Mouse (Mus musculus) forebrain, embryonic 11.5 days (tissue): Measurements from ENCODE around the gene Srd5a1. TPM values are rescaled to one million over a fixed set of nuclear protein-coding genes. Genes with fewer than 3 reads are reported as not detected.
A peak's percentile ranks its signal among the peaks of the same experiment; 100 is the strongest.
"Not testable (repeated sequence)": the region's sequence is repeated elsewhere in the genome, so short reads cannot be mapped to it uniquely, and the experiment has no call there.

ENCODE experiments used
- ATAC-seq: fragments of 200-750 bp; cut with Nextera tagmentation; replicated peaks from 2 replicates; pipeline ENCODE4 v1.8.0; 2017; ENCODE audit warnings: moderate TSS enrichment; ENCODE audit not compliant: low FRiP score
- DNase-seq: peaks from one replicate; pipeline ENCODE4 v3.0.0-alpha.2; 2017; ENCODE audit warnings: low spot score
- H3K27ac ChIP-seq: fragments of 300-500 bp; sonication (generic); 2 replicates; pipeline ENCODE4 v1.5.1; 2014; ENCODE audit warnings: low read depth, low read length
- H3K27me3 ChIP-seq: fragments of 300-500 bp; sonication (generic); 2 replicates; pipeline ENCODE4 v1.6.1; 2014; ENCODE audit warnings: mild to moderate bottlenecking, low read length, mixed read lengths; ENCODE audit not compliant: control insufficient read depth, insufficient read depth
- H3K36me3 ChIP-seq: fragments of 300-500 bp; sonication (generic); 2 replicates; pipeline ENCODE4 v1.6.1; 2014; ENCODE audit warnings: mild to moderate bottlenecking, low read length, moderate library complexity, mixed read lengths; ENCODE audit not compliant: control insufficient read depth, insufficient read depth
- H3K4me1 ChIP-seq: fragments of 300-500 bp; sonication (generic); replicated peaks from 2 replicates; pipeline ENCODE4 v1.6.1; 2014; ENCODE audit warnings: low read length, mixed read lengths; ENCODE audit not compliant: control insufficient read depth, insufficient read depth
- H3K4me2 ChIP-seq: fragments of 300-500 bp; sonication (generic); 2 replicates; pipeline ENCODE4 v1.6.1; 2014; ENCODE audit warnings: low read depth, mild to moderate bottlenecking, low read length, moderate library complexity, mixed read lengths; ENCODE audit not compliant: severe bottlenecking
- H3K4me3 ChIP-seq: fragments of 300-500 bp; sonication (generic); 2 replicates; pipeline ENCODE4 v1.5.1; 2014; ENCODE audit warnings: low read depth, low read length
- H3K9ac ChIP-seq: fragments of 300-500 bp; sonication (generic); 2 replicates; pipeline ENCODE4 v1.6.1; 2014; ENCODE audit warnings: low read length
- H3K9me3 ChIP-seq: fragments of 300-500 bp; sonication (generic); 2 replicates; pipeline ENCODE4 v1.6.1; 2016; ENCODE audit warnings: low read length, mixed read lengths; ENCODE audit not compliant: control insufficient read depth
- WGBS: fragments of 180-500 bp; shearing (Covaris S2); extraction: QIAGEN DNeasy Blood & Tissue Kit; methylation state at CpG from one replicate; pipeline ENCODE4 v1.1.7; 2014; 5-methylcytosine and 5-hydroxymethylcytosine counted together
- polyA plus RNA-seq: library from polyadenylated mRNA; unstranded; fragments of >200 nt; fragmentation: Nextera tagmentation; extraction: Ambion mirVana; gene quantifications from 2 replicates; pipeline ENCODE4 v1.2.1, GENCODE M21; 2014

The Srd5a1 gene
- polyA plus RNA-seq, 1 experiment from 2014 or later: 23.7 TPM

- H3K9me3 ChIP-seq: no peaks in the 10 kb centered on the region
- DNase-seq: peak; percentile 59
- H3K4me2 ChIP-seq: peak overlapping the region; percentile 91
- H3K4me3 ChIP-seq: peak overlapping the region; percentile 83
- H3K27ac ChIP-seq: no peak overlapping the region
- H3K36me3 ChIP-seq: no peaks in the 10 kb centered on the region; the same call in 1 of the 2 replicates
- H3K27me3 ChIP-seq: no peaks in the 10 kb centered on the region
- peak overlapping the region; percentile 68 for H3K9ac ChIP-seq
- ATAC-seq: peak; percentile 43; the same call in 1 of the 2 replicates
- peaks cover 7% of the 10 kb centered on the region; the same call in 1 of the 2 replicates for H3K4me1 ChIP-seq
- under 1% methylated on average over 40 of the region's 40 CpGs for WGBS
Observed at GRCm38 (mm10) chr13:69610751-69611397, 368 bp downstream of the Srd5a1 start.

- H3K9me3 ChIP-seq: no peaks in the 10 kb centered on the region
- no peak overlapping the region for H3K9ac ChIP-seq
- H3K4me2 ChIP-seq: no peak overlapping the region
- WGBS: 91% methylated on average over 8 of the region's 8 CpGs
- H3K4me1 ChIP-seq: peaks cover 7% of the 10 kb centered on the region; the same call in 1 of the 2 replicates
- no peaks in the 10 kb centered on the region for H3K27me3 ChIP-seq
- no peak overlapping the region for H3K4me3 ChIP-seq
- no peak overlapping the region for H3K27ac ChIP-seq
- ATAC-seq (no peak), DNase-seq (no peak)
- H3K36me3 ChIP-seq: no peaks in the 10 kb centered on the region
Observed at GRCm38 (mm10) chr13:69608734-69609133, 2.5 kb downstream of the Srd5a1 start.

- DNase-seq (no peak), ATAC-seq (no peak)
- Histone ChIP-seq H3K4me3 (no peak overlapping the region), H3K27ac (no peak overlapping the region), H3K9ac (no peak overlapping the region), H3K4me2 (no peak overlapping the region), H3K36me3 (no peaks in the 10 kb centered on the region), H3K27me3 (no peaks in the 10 kb centered on the region), H3K4me1 (no peaks in the 10 kb centered on the region), H3K9me3 (no peaks in the 10 kb centered on the region)
- WGBS: 97% methylated on average over 1 of the region's 1 CpGs
Observed at GRCm38 (mm10) chr13:69604670-69605069, 6.6 kb downstream of the Srd5a1 start.

- H3K4me3 ChIP-seq: no peak overlapping the region
- H3K9ac ChIP-seq: no peak overlapping the region
- no peak overlapping the region for H3K4me2 ChIP-seq
- no peak overlapping the region for H3K27ac ChIP-seq
- ATAC-seq (no peak), DNase-seq (no peak)
- no peaks in the 10 kb centered on the region for H3K36me3 ChIP-seq
- 91% methylated on average over 5 of the region's 5 CpGs for WGBS
- H3K9me3 ChIP-seq: no peaks in the 10 kb centered on the region
- H3K27me3 ChIP-seq: no peaks in the 10 kb centered on the region
- H3K4me1 ChIP-seq: no peaks in the 10 kb centered on the region
Observed at GRCm38 (mm10) chr13:69601321-69601720, 9.9 kb downstream of the Srd5a1 start.

GRCm38 (mm10) chr13:69600863-69601262, 10.4 kb downstream of the Srd5a1 start:
- not testable (repeated sequence) for H3K36me3 ChIP-seq, DNase-seq, ATAC-seq, H3K27me3 ChIP-seq, H3K4me3 ChIP-seq, H3K4me2 ChIP-seq, H3K9ac ChIP-seq, H3K9me3 ChIP-seq, H3K4me1 ChIP-seq, H3K27ac ChIP-seq
- 85% methylated on average over 5 of the region's 5 CpGs for WGBS

GRCm38 (mm10) chr13:69598867-69599266, 12.4 kb downstream of the Srd5a1 start:
- H3K4me2 ChIP-seq: no peak overlapping the region
- H3K27me3 ChIP-seq: no peaks in the 10 kb centered on the region
- H3K27ac ChIP-seq: no peak overlapping the region
- DNase-seq (no peak), ATAC-seq (no peak)
- no peak overlapping the region for H3K9ac ChIP-seq
- 94% methylated on average over 10 of the region's 10 CpGs for WGBS
- H3K36me3 ChIP-seq: no peaks in the 10 kb centered on the region
- H3K4me3 ChIP-seq: no peak overlapping the region
- no peaks in the 10 kb centered on the region for H3K9me3 ChIP-seq
- H3K4me1 ChIP-seq: no peaks in the 10 kb centered on the region

- Histone ChIP-seq H3K9me3 (no peaks in the 10 kb centered on the region), H3K9ac (no peak overlapping the region), H3K4me3 (no peak overlapping the region), H3K4me1 (no peaks in the 10 kb centered on the region), H3K4me2 (no peak overlapping the region), H3K36me3 (no peaks in the 10 kb centered on the region), H3K27me3 (no peaks in the 10 kb centered on the region), H3K27ac (no peak overlapping the region)
- WGBS: 96% methylated on average over 2 of the region's 2 CpGs
- ATAC-seq (no peak), DNase-seq (no peak)
Observed at GRCm38 (mm10) chr13:69596515-69596914, 14.7 kb downstream of the Srd5a1 start.

- no peak overlapping the region for H3K4me3 ChIP-seq
- H3K9me3 ChIP-seq: no peaks in the 10 kb centered on the region
- H3K27ac ChIP-seq: no peak overlapping the region
- H3K27me3 ChIP-seq: no peaks in the 10 kb centered on the region
- no peaks in the 10 kb centered on the region for H3K36me3 ChIP-seq
- H3K4me2 ChIP-seq: no peak overlapping the region
- H3K9ac ChIP-seq: no peak overlapping the region
- ATAC-seq (no peak), DNase-seq (no peak)
- WGBS: 91% methylated on average over 6 of the region's 6 CpGs
- H3K4me1 ChIP-seq: no peaks in the 10 kb centered on the region
Observed at GRCm38 (mm10) chr13:69595911-69596310, 15.3 kb downstream of the Srd5a1 start.

GRCm38 (mm10) chr13:69594577-69595256, 16.5 kb downstream of the Srd5a1 start:
- H3K36me3 ChIP-seq: no peaks in the 10 kb centered on the region
- no peaks in the 10 kb centered on the region for H3K9me3 ChIP-seq
- H3K4me1 ChIP-seq: no peaks in the 10 kb centered on the region
- H3K27me3 ChIP-seq: no peaks in the 10 kb centered on the region
- no peak overlapping the region for H3K4me2 ChIP-seq
- H3K4me3 ChIP-seq: no peak overlapping the region
- no peak for ATAC-seq
- WGBS: 88% methylated on average over 7 of the region's 7 CpGs
- no peak for DNase-seq
- H3K27ac ChIP-seq: no peak overlapping the region
- no peak overlapping the region for H3K9ac ChIP-seq
